Mouse (Mus musculus) stomach, postnatal 0 days (tissue): ENCODE measurements at regions not wholly inside any gene's neighbourhood (a gene's known extent, or its start where the extent isn't known, plus 50 kb on each side); places are given as distances from the start of the nearest gene placed in this dataset.

Source experiments
- ATAC-seq: fragments of 200-750 bp; cut with Nextera tagmentation; 2 replicates; pipeline ENCODE4 v1.8.0; 2017; ENCODE audit not compliant: low FRiP score, low TSS enrichment
- DNase-seq: peaks from one replicate; pipeline ENCODE4 v3.0.0-alpha.2; 2016; ENCODE audit warnings: low spot score
- H3K27ac ChIP-seq: fragments of 300-500 bp; sonication (generic); replicated peaks from 2 replicates; pipeline ENCODE4 v1.5.1; 2014; ENCODE audit warnings: mild to moderate bottlenecking, control low read depth
- H3K27me3 ChIP-seq: fragments of 300-500 bp; sonication (generic); 2 replicates; pipeline ENCODE4 v1.6.1; 2014; ENCODE audit warnings: low read length; ENCODE audit not compliant: control insufficient read depth, insufficient read depth
- H3K36me3 ChIP-seq: fragments of 300-500 bp; sonication (generic); 2 replicates; pipeline ENCODE4 v1.6.1; 2014; ENCODE audit warnings: low read length, mixed read lengths; ENCODE audit not compliant: control insufficient read depth, insufficient read depth
- H3K4me1 ChIP-seq: fragments of 300-500 bp; sonication (generic); replicated peaks from 2 replicates; pipeline ENCODE4 v1.6.1; 2014; ENCODE audit warnings: antibody characterized with exemption; ENCODE audit not compliant: control insufficient read depth, insufficient read depth
- H3K4me2 ChIP-seq: fragments of 300-500 bp; sonication (generic); replicated peaks from 2 replicates; pipeline ENCODE4 v1.6.1; 2014; ENCODE audit warnings: low read depth, mild to moderate bottlenecking, control low read depth, moderate library complexity
- H3K4me3 ChIP-seq: fragments of 300-500 bp; sonication (generic); 2 replicates; pipeline ENCODE4 v1.5.1; 2014; ENCODE audit warnings: low read depth, low read length, control low read depth
- H3K9ac ChIP-seq: fragments of 300-500 bp; sonication (generic); 2 replicates; pipeline ENCODE4 v1.6.1; 2014; ENCODE audit warnings: mild to moderate bottlenecking, low read length, control low read depth, mixed read lengths
- H3K9me3 ChIP-seq: fragments of 300-500 bp; sonication (generic); 2 replicates; pipeline ENCODE4 v1.6.1; 2016; ENCODE audit warnings: low read length; ENCODE audit not compliant: control insufficient read depth
- CTCF ChIP-seq: IDR thresholded peaks from 2 replicates; pipeline ENCODE4 v1.5.1; 2016; ENCODE audit warnings: antibody characterized with exemption, low read depth, mild to moderate bottlenecking, moderate library complexity
- EP300 ChIP-seq: optimal IDR thresholded peaks from 2 replicates; pipeline ENCODE3; 2016; ENCODE audit warnings: antibody characterized with exemption
- WGBS: fragments of 180-500 bp; shearing (Covaris S2); extraction: QIAGEN DNeasy Blood & Tissue Kit; methylation state at CpG from one replicate; pipeline ENCODE4 v1.1.7; 2014; 5-methylcytosine and 5-hydroxymethylcytosine counted together

DNA sequence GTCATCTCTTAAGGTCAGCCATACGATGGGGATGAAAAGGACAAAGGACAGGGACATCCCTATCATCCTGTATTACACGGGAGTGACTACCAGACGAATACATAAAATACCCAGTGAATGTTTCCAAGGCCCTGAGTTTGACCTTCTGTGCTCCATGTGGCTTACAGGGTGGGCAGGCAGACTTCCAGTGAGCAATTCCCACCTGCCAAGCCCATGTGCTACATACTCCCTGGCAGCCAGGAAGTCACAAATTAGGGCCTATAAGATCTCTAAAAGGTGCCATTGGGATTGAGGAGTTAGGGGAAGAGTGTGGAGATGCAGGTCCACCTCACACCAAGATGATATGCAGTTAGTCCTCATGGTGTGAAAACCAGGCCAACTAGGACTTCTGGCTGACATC is 233.1 kb upstream of the Kazn start:
- H3K36me3 ChIP-seq: no peaks in the 10 kb centered on the region
- ATAC-seq (no peak), DNase-seq (no peak)
- H3K4me1 ChIP-seq: no peaks in the 10 kb centered on the region
- no peak overlapping the region for H3K27ac ChIP-seq
- no peak overlapping the region for H3K9ac ChIP-seq
- no peaks in the 10 kb centered on the region for H3K9me3 ChIP-seq
- 93% methylated on average over 3 of the region's 3 CpGs for WGBS
- no peak overlapping the region for H3K4me3 ChIP-seq
- no peaks in the 10 kb centered on the region for H3K27me3 ChIP-seq
- TF ChIP-seq CTCF (no peak), EP300 (no peak)
- H3K4me2 ChIP-seq: no peak overlapping the region

GRCm38 (mm10) chr4:142470784-142471183 is 231.6 kb upstream of the Kazn start:
- WGBS: 91% methylated on average over 6 of the region's 6 CpGs
- H3K9me3 ChIP-seq: no peaks in the 10 kb centered on the region
- no peaks in the 10 kb centered on the region for H3K27me3 ChIP-seq
- H3K4me3 ChIP-seq: no peak overlapping the region
- no peak for ATAC-seq
- no peak for TF ChIP-seq EP300
- TF ChIP-seq CTCF: no peak
- H3K36me3 ChIP-seq: no peaks in the 10 kb centered on the region
- H3K4me2 ChIP-seq: no peak overlapping the region
- H3K27ac ChIP-seq: no peak overlapping the region
- no peak for DNase-seq
- H3K4me1 ChIP-seq: no peaks in the 10 kb centered on the region
- H3K9ac ChIP-seq: no peak overlapping the region

DNA sequence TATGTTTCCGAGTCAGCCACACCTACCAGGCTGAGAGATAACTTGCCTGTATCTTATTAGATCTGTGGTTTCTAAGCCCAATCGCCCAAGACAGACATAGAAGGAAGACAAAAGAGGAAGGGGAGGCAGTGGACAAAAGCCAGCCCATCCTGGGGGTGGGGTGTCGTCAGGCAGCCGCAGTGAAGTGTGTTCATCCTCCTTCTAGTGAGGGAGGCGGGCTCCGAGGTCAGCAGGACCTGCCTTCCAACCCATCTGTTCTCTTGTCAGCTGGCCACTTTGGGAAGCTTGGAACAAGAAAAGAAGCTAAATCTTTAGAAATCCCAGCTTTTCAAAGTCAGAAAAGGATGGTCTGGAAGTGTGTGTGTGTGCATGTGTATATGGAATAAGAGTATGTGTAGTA is 228.7 kb upstream of the Kazn start:
- no peak for DNase-seq
- Histone ChIP-seq H3K9me3 (no peaks in the 10 kb centered on the region), H3K27ac (no peak overlapping the region), H3K4me2 (no peak overlapping the region), H3K36me3 (no peaks in the 10 kb centered on the region), H3K4me3 (no peak overlapping the region), H3K4me1 (no peaks in the 10 kb centered on the region), H3K27me3 (no peaks in the 10 kb centered on the region), H3K9ac (no peak overlapping the region)
- no peak for TF ChIP-seq EP300
- TF ChIP-seq CTCF: no peak
- 56% methylated on average over 6 of the region's 6 CpGs for WGBS
- no peak for ATAC-seq

- no peak overlapping the region for H3K4me2 ChIP-seq
- no peak for DNase-seq
- no peak overlapping the region for H3K4me3 ChIP-seq
- no peaks in the 10 kb centered on the region for H3K27me3 ChIP-seq
- H3K27ac ChIP-seq: no peak overlapping the region
- H3K36me3 ChIP-seq: no peaks in the 10 kb centered on the region
- WGBS: 80% methylated on average over 4 of the region's 4 CpGs
- no peaks in the 10 kb centered on the region for H3K4me1 ChIP-seq
- TF ChIP-seq EP300 (no peak), CTCF (no peak)
- no peak overlapping the region for H3K9ac ChIP-seq
- no peak for ATAC-seq
- no peaks in the 10 kb centered on the region for H3K9me3 ChIP-seq
Observed at GRCm38 (mm10) chr4:142465226-142465625, 226.0 kb upstream of the Kazn start.

GRCm38 (mm10) chr4:142464066-142464465 is 224.9 kb upstream of the Kazn start:
- DNase-seq (no peak), ATAC-seq (no peak)
- Histone ChIP-seq H3K27me3 (no peaks in the 10 kb centered on the region), H3K9me3 (no peaks in the 10 kb centered on the region), H3K4me2 (no peak overlapping the region), H3K4me1 (no peaks in the 10 kb centered on the region), H3K4me3 (no peak overlapping the region), H3K36me3 (no peaks in the 10 kb centered on the region), H3K9ac (no peak overlapping the region), H3K27ac (no peak overlapping the region)
- WGBS: 79% methylated on average over 6 of the region's 6 CpGs
- no peak for TF ChIP-seq CTCF
- no peak for TF ChIP-seq EP300

GRCm38 (mm10) chr4:142460468-142461086 is 221.4 kb upstream of the Kazn start:
- no peak overlapping the region for H3K9ac ChIP-seq
- no peaks in the 10 kb centered on the region for H3K9me3 ChIP-seq
- H3K4me1 ChIP-seq: no peaks in the 10 kb centered on the region
- no peaks in the 10 kb centered on the region for H3K36me3 ChIP-seq
- H3K4me2 ChIP-seq: no peak overlapping the region
- 87% methylated on average over 13 of the region's 13 CpGs for WGBS
- TF ChIP-seq CTCF (no peak), EP300 (no peak)
- DNase-seq (no peak), ATAC-seq (no peak)
- H3K4me3 ChIP-seq: no peak overlapping the region
- H3K27ac ChIP-seq: no peak overlapping the region
- no peaks in the 10 kb centered on the region for H3K27me3 ChIP-seq
